In genomic region chr9:25167458-25168084, GRCm38 (mm10) we compare ENCODE assay signal across 9 mouse cellular contexts. TPM values are rescaled to one million over a fixed set of nuclear protein-coding genes. Genes with fewer than 3 reads are reported as not detected.
A peak's percentile ranks its signal among the peaks of the same experiment; 100 is the strongest.
DNase-seq lines count a peak whose midpoint lies in the region; ATAC-seq and TF ChIP-seq lines count a peak whose summit lies in the region.
"Had no signal": no experiment of that assay in that cellular context is flagged by ENCODE, and none has a peak within 500 bp of the region (broad histone marks: within the 10 kb centered on the region; RNA-seq: fewer than 3 reads in every experiment).

No protein-coding gene starts in this region.

- ATAC-seq in liver, postnatal 0 days, result peak; percentile 79

- no peak overlapping the region for H3K4me3 ChIP-seq in E14TG2a.4 (replicated peaks; ENCODE audit: low read length)
- H3K4me3 ChIP-seq in embryonic facial prominence, embryonic 10.5 days, result no peak overlapping the region
- no peak overlapping the region for H3K4me3 ChIP-seq in liver, postnatal 0 days (ENCODE audit: low read depth, low read length)
- H3K4me3 ChIP-seq: hindbrain, embryonic 15.5 days had no signal

- no peaks in the 10 kb centered on the region for H3K36me3 ChIP-seq in E14TG2a.4 (ENCODE audit: insufficient read depth, low read length)
- H3K36me3 ChIP-seq in embryonic facial prominence, embryonic 10.5 days (replicated peaks), result no peaks in the 10 kb centered on the region
- no peaks in the 10 kb centered on the region for H3K36me3 ChIP-seq in liver, postnatal 0 days (replicated peaks; ENCODE audit: insufficient read depth, low read length)
- H3K36me3 ChIP-seq: hindbrain, embryonic 15.5 days had no signal

- H3K4me1 ChIP-seq in E14TG2a.4 (replicated peaks; ENCODE audit: low read depth, low read length), result no peaks in the 10 kb centered on the region
- no peaks in the 10 kb centered on the region for H3K4me1 ChIP-seq in embryonic facial prominence, embryonic 10.5 days
- H3K4me1 ChIP-seq in liver, postnatal 0 days (ENCODE audit: insufficient read depth), result no peaks in the 10 kb centered on the region
- H3K4me1 ChIP-seq: hindbrain, embryonic 15.5 days had no signal

- TF ChIP-seq CTCF in E14TG2a.4 (conservative IDR thresholded peaks at IDR 0.05; ENCODE audit: low read length), result peak; percentile 78
- peak; percentile 93 for TF ChIP-seq CTCF in liver, postnatal 0 days (IDR thresholded peaks at IDR 0.05; ENCODE audit: low read depth)

- no peak for TF ChIP-seq EP300 in liver, postnatal 0 days (IDR thresholded peaks at IDR 0.05; ENCODE audit: low read depth)

- H3K27me3 ChIP-seq in E14TG2a.4 (ENCODE audit: insufficient read depth, low read length), result no peaks in the 10 kb centered on the region
- no peaks in the 10 kb centered on the region for H3K27me3 ChIP-seq in embryonic facial prominence, embryonic 10.5 days (replicated peaks; ENCODE audit: low read depth, poor library complexity, severe bottlenecking)
- H3K27me3 ChIP-seq in liver, postnatal 0 days (ENCODE audit: insufficient read depth, low read length), result no peaks in the 10 kb centered on the region
- H3K27me3 ChIP-seq: hindbrain, embryonic 15.5 days had no signal

- no peaks in the 10 kb centered on the region for H3K9me3 ChIP-seq in E14TG2a.4 (ENCODE audit: low read length)
- no peaks in the 10 kb centered on the region for H3K9me3 ChIP-seq in embryonic facial prominence, embryonic 10.5 days
- no peaks in the 10 kb centered on the region for H3K9me3 ChIP-seq in liver, postnatal 0 days (ENCODE audit: low read length)
- H3K9me3 ChIP-seq: hindbrain, embryonic 15.5 days had no signal

- peak; percentile 62 for DNase-seq in adrenal gland, postnatal 25 days
- peak; percentile 74 for DNase-seq in embryonic facial prominence, embryonic 10.5 days (ENCODE audit: low spot score)
- peak; percentile 52 to 83 for DNase-seq in heart, adult 9 months (ENCODE audit: low spot score in 2 of 2)
- peak; percentile 65 for DNase-seq in large intestine, adult 2 months (ENCODE audit: low read depth, low spot score)
- DNase-seq in liver, postnatal 0 days, result peak; percentile 83
- peak; percentile 56 for DNase-seq in retina, adult 2 months (ENCODE audit: low read depth, low spot score)
- DNase-seq in thymus, postnatal 25 days, result peak; percentile 87

- no peak overlapping the region for H3K4me2 ChIP-seq in liver, postnatal 0 days (ENCODE audit: low read depth, low read length)
- H3K4me2 ChIP-seq: hindbrain, embryonic 15.5 days had no signal

- H3K9ac ChIP-seq in liver, postnatal 0 days (replicated peaks), result no peak overlapping the region
- H3K9ac ChIP-seq: hindbrain, embryonic 15.5 days had no signal

- WGBS in embryonic facial prominence, embryonic 10.5 days, result 34% methylated on average over 6 of the region's 6 CpGs
- WGBS in large intestine, adult 2 months, result 22% methylated on average over 6 of the region's 6 CpGs
- WGBS in liver, postnatal 0 days (ENCODE audit: insufficient replicate concordance), result 23% methylated on average over 6 of the region's 6 CpGs

- no peak overlapping the region for H3K27ac ChIP-seq in embryonic facial prominence, embryonic 10.5 days (replicated peaks)
- H3K27ac ChIP-seq in liver, postnatal 0 days (ENCODE audit: low read depth), result no peak overlapping the region
- H3K27ac ChIP-seq: hindbrain, embryonic 15.5 days had no signal

RNA-seq across cellular contexts. Expression of gene Herpud2, which starts 16.0 kb away (rescaled TPM):
- 55.4 and 59.4 TPM in 2 replicates for total RNA-seq in adrenal gland, postnatal 25 days (2021)
- polyA plus RNA-seq in embryonic facial prominence, embryonic 10.5 days (2016; fragmentation: Nextera tagmentation; extraction: Ambion mirVana), result 23.0 and 23.5 TPM in 2 replicates
- polyA plus RNA-seq in large intestine, adult 2 months (2012; rRNA removed), result 14.7 and 22.2 TPM in 2 replicates
- 12.7 and 13.7 TPM in 2 replicates for polyA plus RNA-seq in liver, postnatal 0 days (2015; fragmentation: Nextera tagmentation; extraction: Ambion mirVana)
